Mouse (Mus musculus) hindbrain, embryonic 14.5 days (tissue): ENCODE data around the gene Crnkl1. TPM values are rescaled to one million over a fixed set of nuclear protein-coding genes. Genes with fewer than 3 reads are reported as not detected.
A peak's percentile ranks its signal among the peaks of the same experiment; 100 is the strongest.

Source experiments
- ATAC-seq: fragments of 200-750 bp; cut with Nextera tagmentation; 2 replicates; pipeline ENCODE4 v1.8.0; 2017; ENCODE audit warnings: moderate number of reproducible peaks, mild to moderate bottlenecking, moderate TSS enrichment, moderate library complexity; ENCODE audit not compliant: low FRiP score
- DNase-seq: peaks from one replicate; pipeline ENCODE4 v3.0.0-alpha.2; 2015; ENCODE audit warnings: low spot score
- H3K27ac ChIP-seq: fragments of 300-500 bp; sonication (generic); 2 replicates; pipeline ENCODE4 v1.5.1; 2014; ENCODE audit warnings: mild to moderate bottlenecking, moderate library complexity
- H3K27me3 ChIP-seq: fragments of 300-500 bp; sonication (generic); 2 replicates; pipeline ENCODE4 v1.6.1; 2014; ENCODE audit warnings: mild to moderate bottlenecking, low read length, mixed read lengths; ENCODE audit not compliant: control insufficient read depth, insufficient read depth
- H3K36me3 ChIP-seq: fragments of 300-500 bp; sonication (generic); replicated peaks from 2 replicates; pipeline ENCODE4 v1.6.1; 2014; ENCODE audit not compliant: control insufficient read depth, insufficient read depth
- H3K4me1 ChIP-seq: fragments of 300-500 bp; sonication (generic); replicated peaks from 2 replicates; pipeline ENCODE4 v1.6.1; 2014; ENCODE audit warnings: antibody characterized with exemption, low read length, mixed read lengths; ENCODE audit not compliant: control insufficient read depth, insufficient read depth
- H3K4me2 ChIP-seq: fragments of 300-500 bp; sonication (generic); replicated peaks from 2 replicates; pipeline ENCODE4 v1.6.1; 2014; ENCODE audit warnings: mild to moderate bottlenecking, moderate library complexity
- H3K4me3 ChIP-seq: fragments of 300-500 bp; sonication (generic); replicated peaks from 2 replicates; pipeline ENCODE4 v1.5.1; 2014; ENCODE audit warnings: mild to moderate bottlenecking, low read length
- H3K9ac ChIP-seq: fragments of 300-500 bp; sonication (generic); 2 replicates; pipeline ENCODE4 v1.6.1; 2014
- H3K9me3 ChIP-seq: fragments of 300-500 bp; sonication (generic); 2 replicates; pipeline ENCODE4 v1.6.1; 2016; ENCODE audit warnings: low read length; ENCODE audit not compliant: control insufficient read depth
- WGBS: fragments of 180-500 bp; shearing (Covaris S2); extraction: QIAGEN DNeasy Blood & Tissue Kit; methylation state at CpG from one replicate; pipeline ENCODE4 v1.1.7; 2014; 5-methylcytosine and 5-hydroxymethylcytosine counted together
- polyA plus RNA-seq: library from polyadenylated mRNA; unstranded; fragments of >200 nt; fragmentation: Nextera tagmentation; extraction: Ambion mirVana; gene quantifications from 2 replicates; pipeline ENCODE4 v1.2.1, GENCODE M21; 2014

The Crnkl1 gene
- polyA plus RNA-seq, 1 experiment from 2014 or later, result 25.0 TPM

DNA sequence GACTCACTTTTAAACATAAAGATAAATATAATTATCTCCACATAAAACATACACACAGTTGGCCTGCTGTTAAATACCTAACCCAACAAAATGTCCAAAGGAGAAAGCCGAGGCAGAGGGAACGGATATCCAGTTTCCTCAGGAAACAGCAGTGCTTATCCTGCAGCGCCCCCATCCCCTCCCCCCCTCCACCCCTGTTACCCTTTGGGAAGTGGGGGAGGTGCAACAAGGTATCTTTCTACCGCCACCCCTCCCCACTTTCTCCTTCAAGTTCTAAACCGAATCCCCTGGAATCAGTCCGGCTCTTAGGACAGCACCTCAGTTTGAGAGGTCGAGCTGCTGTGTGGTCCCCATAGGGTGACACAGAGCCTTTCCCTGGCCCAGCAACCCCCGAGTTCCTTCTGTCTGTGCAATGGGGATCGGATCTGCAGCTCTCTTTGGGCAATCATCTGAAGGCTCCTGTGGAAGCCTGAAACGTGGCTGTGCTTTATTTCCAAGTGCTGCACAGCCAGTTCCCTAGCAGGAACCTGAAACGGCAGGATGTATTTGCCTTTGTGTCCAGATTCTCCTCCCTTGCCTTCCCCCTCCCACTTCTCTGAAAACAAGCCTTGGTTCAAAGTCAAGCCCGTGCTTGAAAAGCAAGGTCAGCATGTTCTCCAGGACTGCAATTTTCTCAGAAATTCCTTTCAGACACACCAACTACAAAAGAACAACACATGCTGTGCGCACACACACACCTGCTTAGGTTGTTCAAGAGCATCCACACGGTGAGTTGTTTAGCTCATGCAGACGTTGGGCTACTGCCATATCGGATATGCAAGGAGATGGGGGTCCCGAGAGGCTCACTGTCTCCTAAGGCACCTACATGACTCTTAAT, 50.5 kb downstream of the Crnkl1 start:
- Histone ChIP-seq H3K27me3 (no peaks in the 10 kb centered on the region), H3K4me2 (no peak overlapping the region), H3K36me3 (peaks cover 23% of the 10 kb centered on the region), H3K9ac (no peak overlapping the region), H3K4me3 (no peak overlapping the region), H3K4me1 (no peaks in the 10 kb centered on the region; the same call in 1 of the 2 replicates), H3K27ac (peak overlapping the region; percentile 69), H3K9me3 (no peaks in the 10 kb centered on the region)
- ATAC-seq (no peak), DNase-seq (no peak)
- WGBS, result 47% methylated on average over 17 of the region's 17 CpGs

DNA sequence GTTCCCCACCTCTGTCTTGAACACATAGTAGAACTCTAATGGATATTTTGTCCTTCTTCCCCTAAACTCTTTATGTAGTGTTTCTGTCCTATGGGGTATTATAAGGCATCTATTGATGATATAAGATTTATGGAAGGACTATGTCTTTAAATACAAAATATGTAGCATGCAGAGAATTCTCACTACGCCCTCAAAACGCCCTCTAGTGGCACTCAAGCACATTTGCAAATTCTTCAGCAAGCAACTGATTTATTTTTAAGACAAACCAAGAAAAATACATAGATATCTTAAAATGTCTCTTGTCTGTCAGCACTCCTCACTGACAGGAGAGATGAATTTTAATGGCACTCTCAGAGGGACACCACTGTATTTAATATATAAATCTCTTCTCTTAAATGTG, 52.4 kb downstream of the Crnkl1 start:
- Histone ChIP-seq H3K4me1 (no peaks in the 10 kb centered on the region; the same call in 1 of the 2 replicates), H3K9ac (no peak overlapping the region), H3K4me3 (no peak overlapping the region), H3K36me3 (peaks cover 34% of the 10 kb centered on the region), H3K27ac (no peak overlapping the region), H3K4me2 (no peak overlapping the region), H3K9me3 (no peaks in the 10 kb centered on the region), H3K27me3 (no peaks in the 10 kb centered on the region)
- DNase-seq (peak; percentile 59), ATAC-seq (no peak)
- WGBS, result 16% methylated on average over 2 of the region's 2 CpGs

DNA sequence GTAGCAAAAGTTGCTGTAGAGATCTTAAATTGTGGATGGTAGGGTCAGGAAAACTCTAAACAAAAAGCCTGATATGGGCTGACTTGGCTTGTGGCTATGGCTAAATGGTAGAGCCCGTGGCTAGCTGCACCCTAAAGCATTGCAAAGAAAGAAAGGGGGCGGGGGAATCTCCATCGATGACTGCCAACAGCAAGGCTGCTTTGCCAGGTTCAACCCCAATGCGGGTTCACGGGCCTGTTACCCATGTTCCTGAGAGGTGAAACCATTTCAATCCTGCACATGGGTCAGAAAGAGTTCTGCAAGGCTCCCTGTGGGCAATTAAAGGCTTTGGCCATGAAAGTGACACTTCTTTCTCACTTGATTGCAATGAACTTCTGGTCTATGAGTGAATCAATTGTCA, 52.9 kb downstream of the Crnkl1 start:
- ATAC-seq, result no peak
- H3K27me3 ChIP-seq, result no peaks in the 10 kb centered on the region
- H3K4me3 ChIP-seq, result no peak overlapping the region
- DNase-seq, result no peak
- H3K27ac ChIP-seq, result no peak overlapping the region
- no peak overlapping the region for H3K9ac ChIP-seq
- WGBS, result 76% methylated on average over 5 of the region's 5 CpGs
- no peak overlapping the region for H3K4me2 ChIP-seq
- H3K36me3 ChIP-seq, result peaks cover 38% of the 10 kb centered on the region
- no peaks in the 10 kb centered on the region for H3K9me3 ChIP-seq
- no peaks in the 10 kb centered on the region; the same call in 1 of the 2 replicates for H3K4me1 ChIP-seq

DNA sequence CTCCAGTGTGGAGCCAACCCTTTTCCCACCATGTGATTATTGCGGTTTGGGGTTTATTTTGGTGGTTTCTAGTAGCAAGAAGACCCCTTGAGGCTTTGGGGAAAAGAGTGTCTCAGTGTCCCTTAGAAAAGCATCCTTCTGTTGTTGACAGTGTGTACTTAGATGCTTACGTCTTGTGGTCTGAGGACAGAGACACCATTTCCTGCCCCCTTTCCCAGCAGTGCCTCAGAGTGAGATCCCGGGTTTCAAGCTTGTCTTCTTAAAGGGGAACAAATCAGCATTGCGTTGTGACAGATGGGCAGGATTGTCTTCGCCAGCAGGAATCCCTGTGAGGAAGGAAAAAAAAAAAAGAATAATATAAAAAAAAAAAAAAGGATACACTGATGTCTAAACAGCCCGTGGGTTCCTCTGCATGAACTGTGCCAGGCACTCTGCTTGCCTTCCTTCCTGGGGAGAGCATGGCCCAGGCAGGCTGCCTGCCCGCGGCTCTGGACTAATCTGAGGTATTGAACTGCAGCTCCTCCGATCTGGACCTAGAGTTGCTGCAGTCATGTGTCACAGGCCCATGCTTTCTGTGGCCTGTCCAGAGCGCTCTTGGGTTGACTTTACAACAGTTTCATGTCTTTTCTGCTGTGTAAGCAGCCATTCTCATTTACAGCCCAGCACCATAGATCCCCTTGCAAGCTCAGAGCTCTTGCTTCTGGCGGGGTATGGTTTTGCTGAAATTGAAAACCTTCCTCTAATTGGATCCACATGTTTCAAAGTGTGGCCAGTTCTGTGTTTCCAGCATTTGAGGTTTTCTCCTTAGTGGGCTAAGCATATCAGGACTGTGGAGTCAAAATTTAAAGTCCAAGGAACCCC, 53.7 kb downstream of the Crnkl1 start:
- no peak for ATAC-seq

DNA sequence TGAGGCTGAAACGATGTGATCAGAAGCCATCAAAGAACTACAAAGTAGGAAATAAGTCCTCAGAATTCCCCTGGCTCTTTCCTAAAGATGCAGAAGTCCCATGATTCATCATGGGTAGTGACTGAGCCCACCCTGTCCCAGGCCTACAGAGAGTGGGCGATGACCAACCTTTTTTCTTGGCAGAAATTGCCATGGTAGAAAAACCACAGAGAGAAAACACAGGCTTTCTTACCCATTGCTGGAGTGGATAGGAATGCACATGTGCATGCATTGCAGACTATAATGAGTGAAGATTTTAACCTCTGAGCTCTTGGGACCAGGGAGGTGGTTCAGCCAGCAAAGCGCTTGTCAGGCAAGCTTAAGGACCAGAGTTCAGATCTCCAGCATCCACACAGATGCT, 57.6 kb downstream of the Crnkl1 start:
- H3K9ac ChIP-seq, result no peak overlapping the region
- H3K36me3 ChIP-seq, result peaks cover 32% of the 10 kb centered on the region
- ATAC-seq (no peak), DNase-seq (no peak)
- no peaks in the 10 kb centered on the region for H3K4me1 ChIP-seq
- no peak overlapping the region for H3K4me2 ChIP-seq
- H3K27me3 ChIP-seq, result no peaks in the 10 kb centered on the region
- no peak overlapping the region for H3K4me3 ChIP-seq
- 93% methylated on average over 3 of the region's 3 CpGs for WGBS
- H3K27ac ChIP-seq, result no peak overlapping the region
- no peaks in the 10 kb centered on the region for H3K9me3 ChIP-seq

More for the DNA sequence above, 53.7 kb downstream of the Crnkl1 start:
- H3K36me3 ChIP-seq, result peaks cover 45% of the 10 kb centered on the region
- H3K27ac ChIP-seq, result no peak overlapping the region
- H3K9ac ChIP-seq, result no peak overlapping the region
- H3K9me3 ChIP-seq, result no peaks in the 10 kb centered on the region
- H3K4me3 ChIP-seq, result no peak overlapping the region
- DNase-seq, result no peak
- H3K27me3 ChIP-seq, result no peaks in the 10 kb centered on the region
- H3K4me1 ChIP-seq, result no peaks in the 10 kb centered on the region; the same call in 1 of the 2 replicates
- 69% methylated on average over 11 of the region's 11 CpGs for WGBS
- H3K4me2 ChIP-seq, result no peak overlapping the region

DNA sequence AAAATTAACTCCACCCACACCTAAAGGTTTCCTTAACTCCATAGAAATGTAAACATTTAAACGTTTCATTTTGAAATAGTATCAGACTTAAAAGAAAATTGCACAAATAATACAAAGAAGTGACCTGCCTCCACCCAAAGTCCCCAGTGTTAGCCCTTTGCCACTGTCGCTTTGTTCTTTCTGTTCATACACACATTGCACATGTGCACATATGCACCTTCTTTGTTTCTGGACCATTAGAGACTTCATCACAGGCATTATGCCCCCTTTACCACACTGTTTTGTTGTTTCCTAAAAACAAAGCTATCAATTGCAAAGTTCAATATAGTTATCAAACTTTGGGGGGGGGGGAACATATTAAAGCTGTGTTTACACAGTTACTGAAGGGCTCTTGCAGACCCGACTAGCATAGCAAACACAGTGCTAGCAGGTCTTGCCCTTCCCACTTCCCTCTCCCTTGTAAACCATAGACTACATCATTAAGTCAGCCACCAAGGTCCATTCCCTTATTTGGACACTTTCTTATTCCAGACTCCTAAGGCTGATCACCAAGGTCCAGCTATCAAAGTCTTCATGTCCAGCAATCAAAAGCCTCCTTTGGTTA, 59.8 kb downstream of the Crnkl1 start:
- Histone ChIP-seq H3K9ac (no peak overlapping the region), H3K27ac (no peak overlapping the region), H3K36me3 (peaks cover 25% of the 10 kb centered on the region), H3K4me3 (no peak overlapping the region), H3K9me3 (no peaks in the 10 kb centered on the region), H3K4me2 (no peak overlapping the region), H3K27me3 (no peaks in the 10 kb centered on the region), H3K4me1 (no peaks in the 10 kb centered on the region)
- WGBS, result 74% methylated on average over 3 of the region's 3 CpGs
- DNase-seq (no peak), ATAC-seq (no peak)

DNA sequence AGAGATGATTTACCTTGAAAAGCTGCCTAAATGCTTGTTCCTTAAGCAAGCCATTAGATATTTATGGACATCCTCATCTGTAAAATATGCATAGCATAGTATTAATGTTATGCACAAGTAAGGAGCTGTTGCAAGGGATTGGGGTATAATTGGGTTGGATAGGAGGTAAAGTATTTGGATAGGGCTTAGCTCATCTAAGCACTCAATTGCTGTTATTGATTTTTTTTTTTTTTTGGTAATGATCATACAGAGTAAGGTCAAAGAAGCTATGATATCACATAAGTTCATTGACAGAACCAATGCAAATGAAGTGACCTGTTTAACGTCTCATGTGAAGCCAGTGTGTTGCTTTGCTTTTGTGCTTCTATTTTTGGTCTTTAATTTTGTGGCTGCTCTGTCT, 60.9 kb downstream of the Crnkl1 start:
- 79% methylated on average over 1 of the region's 1 CpGs for WGBS
- Histone ChIP-seq H3K4me2 (no peak overlapping the region), H3K4me3 (no peak overlapping the region), H3K4me1 (no peaks in the 10 kb centered on the region), H3K27ac (no peak overlapping the region), H3K9ac (no peak overlapping the region), H3K27me3 (no peaks in the 10 kb centered on the region), H3K9me3 (no peaks in the 10 kb centered on the region), H3K36me3 (peaks cover 18% of the 10 kb centered on the region)
- ATAC-seq (no peak), DNase-seq (no peak)

DNA sequence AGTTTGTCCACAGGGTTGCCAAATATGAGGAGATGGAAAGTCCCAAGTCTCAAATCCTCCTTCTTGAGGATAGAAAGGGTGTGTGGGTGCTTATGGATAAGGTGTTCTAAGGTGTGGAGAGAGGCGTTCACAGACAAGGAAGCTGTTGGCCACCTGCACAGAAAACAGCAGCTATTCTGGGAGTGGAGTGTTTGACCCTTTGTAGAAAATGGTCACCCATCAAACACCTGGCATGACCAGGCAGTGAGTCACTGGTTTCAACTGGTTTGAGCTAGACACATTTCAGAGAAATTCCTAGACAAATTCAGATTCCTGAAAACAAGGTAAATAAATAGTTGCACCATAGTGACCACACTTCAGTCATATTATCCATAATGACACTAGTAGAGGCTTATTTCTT, 62.7 kb downstream of the Crnkl1 start:
- no peak for DNase-seq
- peaks cover 8% of the 10 kb centered on the region; the same call in 1 of the 2 replicates for H3K36me3 ChIP-seq
- H3K9ac ChIP-seq, result no peak overlapping the region
- WGBS, result 96% methylated on average over 1 of the region's 1 CpGs
- H3K4me2 ChIP-seq, result no peak overlapping the region
- no peaks in the 10 kb centered on the region for H3K27me3 ChIP-seq
- no peaks in the 10 kb centered on the region for H3K9me3 ChIP-seq
- no peak for ATAC-seq
- H3K4me1 ChIP-seq, result no peaks in the 10 kb centered on the region
- H3K4me3 ChIP-seq, result no peak overlapping the region
- H3K27ac ChIP-seq, result no peak overlapping the region

DNA sequence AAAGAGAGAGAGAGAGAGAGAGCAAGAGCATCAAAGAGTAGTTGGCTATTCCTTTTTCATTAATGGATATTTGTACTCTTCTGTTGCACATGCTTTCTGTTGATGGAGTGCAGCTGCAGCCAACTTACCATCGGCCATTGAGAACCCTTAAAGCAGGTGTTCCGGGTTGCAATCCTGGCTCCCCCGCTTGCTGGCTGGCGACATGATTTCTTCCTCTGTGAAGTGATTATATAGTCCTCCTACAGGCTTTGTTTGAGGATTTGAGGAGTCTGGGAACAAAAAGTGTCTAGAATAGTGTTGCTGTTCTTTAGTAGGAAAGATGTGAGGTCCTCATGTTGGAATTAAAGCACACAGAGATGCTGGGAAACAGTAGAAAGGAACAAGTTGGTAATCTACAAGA, 63.5 kb downstream of the Crnkl1 start:
- ATAC-seq (no peak), DNase-seq (no peak)
- Histone ChIP-seq H3K4me3 (no peak overlapping the region), H3K27ac (no peak overlapping the region), H3K36me3 (0 out of 2 replicates have a peak, but pooled peaks cover under 1% of the 10 kb centered on the region), H3K4me2 (no peak overlapping the region), H3K9ac (no peak overlapping the region), H3K27me3 (no peaks in the 10 kb centered on the region), H3K9me3 (no peaks in the 10 kb centered on the region), H3K4me1 (no peaks in the 10 kb centered on the region)
- 95% methylated on average over 4 of the region's 4 CpGs for WGBS
